Mouse (Mus musculus): ENCODE data around the gene Pdcd2. TPM values are rescaled to one million over a fixed set of nuclear protein-coding genes. Genes with fewer than 3 reads are reported as not detected.
"Not testable (repeated sequence)": the region's sequence is repeated elsewhere in the genome, so short reads cannot be mapped to it uniquely, and the experiment has no call there.

The Pdcd2 gene
- polyA plus RNA-seq (2015; fragmentation: Nextera tagmentation; extraction: Ambion mirVana), result 29.6 and 33.6 TPM in 2 replicates

GRCm38 (mm10) chr17:15526986-15527810 is at the start of gene Pdcd2:
Pdcd2 (minus strand) TSS chr17:15527301.
- Histone ChIP-seq H3K27me3 (ENCODE audit: control insufficient read depth, insufficient read depth, low read depth, low read length) (no peaks in the 10 kb centered on the region), H3K36me3 (ENCODE audit: control insufficient read depth, insufficient read depth, low read length) (peaks cover 9% of the 10 kb centered on the region), H3K4me1 (replicated peaks; ENCODE audit: control insufficient read depth, insufficient read depth, low read length) (peaks cover 10% of the 10 kb centered on the region), H3K9me3 (ENCODE audit: control insufficient read depth, low read length) (no peaks in the 10 kb centered on the region), H3K4me2 (ENCODE audit: low read depth, low read length) (peak within 1 kb of the TSS; percentile 83), H3K4me3 (ENCODE audit: low read length) (peak within 1 kb of the TSS; percentile 86), H3K9ac (ENCODE audit: low read length) (peak within 1 kb of the TSS; percentile 91), H3K27ac (ENCODE audit: low read length) (peak within 1 kb of the TSS; percentile 88)
- ATAC-seq (ENCODE audit: low read depth), result peak; percentile 100
- under 1% methylated on average over 51 of the region's 55 CpGs for WGBS

- Histone ChIP-seq H3K4me3 (ENCODE audit: low read length) (no peak overlapping the region), H3K4me2 (ENCODE audit: low read depth, low read length) (no peak overlapping the region), H3K9ac (ENCODE audit: low read length) (no peak overlapping the region), H3K27ac (ENCODE audit: low read length) (no peak overlapping the region), H3K27me3 (ENCODE audit: control insufficient read depth, insufficient read depth, low read depth, low read length) (peaks cover 2% of the 10 kb centered on the region; the same call in 1 of the 2 replicates), H3K36me3 (ENCODE audit: control insufficient read depth, insufficient read depth, low read length) (no peaks in the 10 kb centered on the region), H3K9me3 (ENCODE audit: control insufficient read depth, low read length) (no peaks in the 10 kb centered on the region), H3K4me1 (replicated peaks; ENCODE audit: control insufficient read depth, insufficient read depth, low read length) (no peaks in the 10 kb centered on the region)
- no peak for ATAC-seq (ENCODE audit: low read depth)
- 43% methylated on average over 1 of the region's 1 CpGs for WGBS
These were observed 48.0 kb upstream of the Pdcd2 start for GRCm38 (mm10) chr17:15575056-15575455.

- Histone ChIP-seq H3K27ac (ENCODE audit: low read length) (no peak overlapping the region), H3K4me2 (ENCODE audit: low read depth, low read length) (no peak overlapping the region), H3K9me3 (ENCODE audit: control insufficient read depth, low read length) (no peaks in the 10 kb centered on the region), H3K27me3 (ENCODE audit: control insufficient read depth, insufficient read depth, low read depth, low read length) (no peaks in the 10 kb centered on the region; the same call in 1 of the 2 replicates), H3K9ac (ENCODE audit: low read length) (no peak overlapping the region), H3K4me1 (replicated peaks; ENCODE audit: control insufficient read depth, insufficient read depth, low read length) (no peaks in the 10 kb centered on the region; the same call in 1 of the 2 replicates), H3K36me3 (ENCODE audit: control insufficient read depth, insufficient read depth, low read length) (no peaks in the 10 kb centered on the region), H3K4me3 (ENCODE audit: low read length) (no peak overlapping the region)
- WGBS, result 68% methylated on average over 5 of the region's 5 CpGs
- ATAC-seq (ENCODE audit: low read depth), result no peak
These were observed 39.8 kb upstream of the Pdcd2 start for GRCm38 (mm10) chr17:15566908-15567307.

- no peak overlapping the region for H3K27ac ChIP-seq (ENCODE audit: low read length)
- WGBS, result 22% methylated on average over 12 of the region's 12 CpGs
- no peak for ATAC-seq (ENCODE audit: low read depth)
These were observed 37.8 kb upstream of the Pdcd2 start for GRCm38 (mm10) chr17:15564928-15565300.

DNA sequence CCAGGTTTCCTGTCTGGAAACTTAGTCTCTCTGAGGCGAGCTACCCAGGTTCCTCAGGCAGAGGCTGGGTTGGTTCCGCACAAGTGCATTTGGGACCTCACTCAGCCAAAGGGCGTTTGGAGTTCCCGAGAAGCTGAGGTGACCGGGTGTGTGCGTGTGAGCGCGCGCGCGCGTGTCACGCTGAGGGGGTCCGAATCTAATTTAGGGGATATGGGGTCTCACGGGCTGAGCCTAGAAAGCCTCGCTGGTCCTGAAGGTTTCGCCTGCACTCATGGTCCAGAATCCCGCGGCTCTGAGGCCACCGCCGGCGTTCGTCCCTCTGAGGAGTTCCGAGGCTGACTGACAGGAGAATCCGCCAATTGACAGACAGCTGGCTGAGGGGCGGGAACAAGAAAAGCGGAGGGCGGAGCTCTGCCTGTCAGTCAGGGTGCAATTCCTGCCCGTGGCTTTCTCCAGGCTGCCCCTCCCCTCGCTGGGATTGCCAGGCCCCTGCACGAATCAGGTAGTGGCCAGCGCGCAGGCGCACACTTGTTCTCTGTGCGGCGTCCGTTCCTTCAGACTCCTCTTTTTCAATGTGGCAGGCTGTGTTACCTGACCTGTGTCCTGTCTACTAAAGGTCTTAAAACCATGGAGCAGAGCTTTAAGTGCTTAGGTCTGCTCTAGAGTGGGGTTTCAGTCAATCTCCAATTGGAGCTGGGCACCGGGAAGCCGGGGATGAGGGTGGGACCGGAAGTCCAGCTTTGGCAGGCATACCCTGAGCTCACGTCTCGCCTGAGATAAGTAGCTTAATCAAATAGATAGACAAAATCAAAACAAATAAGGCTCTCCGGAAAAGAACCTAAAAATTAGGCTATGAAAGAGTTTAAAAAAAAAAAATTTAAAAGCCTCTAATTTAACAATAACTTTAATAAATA is 37.2 kb upstream of the Pdcd2 start, which contains the start of gene Prdm9:
Prdm9 (minus strand) TSS at position 341 of the 914 bp plus-strand sequence.
- Histone ChIP-seq H3K4me2 (ENCODE audit: low read depth, low read length) (peak within 1 kb of the TSS; percentile 89), H3K4me1 (replicated peaks; ENCODE audit: control insufficient read depth, insufficient read depth, low read length) (no peaks in the 10 kb centered on the region; the same call in 1 of the 2 replicates), H3K27me3 (ENCODE audit: control insufficient read depth, insufficient read depth, low read depth, low read length) (no peaks in the 10 kb centered on the region), H3K4me3 (ENCODE audit: low read length) (peak within 1 kb of the TSS; percentile 84), H3K9me3 (ENCODE audit: control insufficient read depth, low read length) (no peaks in the 10 kb centered on the region), H3K9ac (ENCODE audit: low read length) (peak within 1 kb of the TSS; percentile 87), H3K27ac (ENCODE audit: low read length) (peak within 1 kb of the TSS; percentile 98), H3K36me3 (ENCODE audit: control insufficient read depth, insufficient read depth, low read length) (no peaks in the 10 kb centered on the region)
- WGBS, result under 1% methylated on average over 43 of the region's 43 CpGs
- peak; percentile 100 for ATAC-seq (ENCODE audit: low read depth)

More at GRCm38 (mm10) chr17:15564928-15565300, 37.8 kb upstream of the Pdcd2 start:
- no peaks in the 10 kb centered on the region for H3K9me3 ChIP-seq (ENCODE audit: control insufficient read depth, low read length)
- peak overlapping the region; percentile 87 for H3K4me2 ChIP-seq (ENCODE audit: low read depth, low read length)
- peak overlapping the region; percentile 84 for H3K4me3 ChIP-seq (ENCODE audit: low read length)
- peak overlapping the region; percentile 52 for H3K9ac ChIP-seq (ENCODE audit: low read length)
- H3K27me3 ChIP-seq (ENCODE audit: control insufficient read depth, insufficient read depth, low read depth, low read length), result no peaks in the 10 kb centered on the region
- no peaks in the 10 kb centered on the region; the same call in 1 of the 2 replicates for H3K4me1 ChIP-seq (replicated peaks; ENCODE audit: control insufficient read depth, insufficient read depth, low read length)
- no peaks in the 10 kb centered on the region for H3K36me3 ChIP-seq (ENCODE audit: control insufficient read depth, insufficient read depth, low read length)

DNA sequence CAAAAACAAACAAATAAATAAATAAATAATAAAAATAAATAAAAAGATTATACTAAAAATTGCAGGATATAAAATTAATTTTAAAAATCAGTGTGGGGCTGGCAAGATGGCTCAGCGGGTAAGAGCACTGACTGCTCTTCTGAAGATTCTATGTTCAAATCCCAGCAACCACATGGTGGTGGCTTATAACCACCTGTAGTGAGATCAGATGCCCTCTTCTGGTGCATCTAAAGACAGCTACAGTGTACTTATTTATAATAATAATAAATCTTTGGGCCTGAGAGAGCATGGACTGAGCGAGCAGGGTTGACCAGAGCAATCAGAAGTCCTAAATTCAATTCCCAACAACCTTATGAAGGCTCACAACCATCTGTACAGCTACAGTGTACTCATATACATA is 32.8 kb upstream of the Pdcd2 start:
- Histone ChIP-seq H3K4me1 (replicated peaks; ENCODE audit: control insufficient read depth, insufficient read depth, low read length) (no peaks in the 10 kb centered on the region; the same call in 1 of the 2 replicates), H3K27me3 (ENCODE audit: control insufficient read depth, insufficient read depth, low read depth, low read length) (no peaks in the 10 kb centered on the region), H3K36me3 (ENCODE audit: control insufficient read depth, insufficient read depth, low read length) (no peaks in the 10 kb centered on the region), H3K4me2 (ENCODE audit: low read depth, low read length) (no peak overlapping the region), H3K9me3 (ENCODE audit: control insufficient read depth, low read length) (no peaks in the 10 kb centered on the region), H3K27ac (ENCODE audit: low read length) (no peak overlapping the region), H3K4me3 (ENCODE audit: low read length) (no peak overlapping the region), H3K9ac (ENCODE audit: low read length) (no peak overlapping the region)
- 82% methylated on average over 2 of the region's 2 CpGs for WGBS
- ATAC-seq (ENCODE audit: low read depth), result no peak

DNA sequence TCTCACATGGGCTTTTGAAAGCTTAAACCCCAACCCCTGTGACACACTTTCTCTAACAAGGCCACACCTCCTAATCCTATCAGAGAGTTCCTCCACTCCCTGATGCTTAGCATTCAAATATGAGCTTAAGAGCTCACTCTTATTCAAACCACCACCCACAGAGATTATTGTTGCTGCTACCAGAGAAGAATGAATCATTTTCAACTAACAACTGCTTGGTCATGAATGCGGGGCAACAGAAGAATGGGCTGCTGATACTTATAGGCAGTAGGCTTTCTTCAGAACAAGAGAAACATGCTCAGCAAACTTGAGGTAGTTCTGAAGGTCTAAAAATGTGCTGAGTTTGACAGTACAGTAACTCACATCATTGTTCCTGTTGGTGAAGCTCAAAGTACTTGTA is 22.6 kb upstream of the Pdcd2 start:
- Histone ChIP-seq H3K27me3 (ENCODE audit: control insufficient read depth, insufficient read depth, low read depth, low read length) (no peaks in the 10 kb centered on the region), H3K4me1 (replicated peaks; ENCODE audit: control insufficient read depth, insufficient read depth, low read length) (no peaks in the 10 kb centered on the region), H3K4me2 (ENCODE audit: low read depth, low read length) (no peak overlapping the region), H3K9ac (ENCODE audit: low read length) (no peak overlapping the region), H3K9me3 (ENCODE audit: control insufficient read depth, low read length) (no peaks in the 10 kb centered on the region), H3K36me3 (ENCODE audit: control insufficient read depth, insufficient read depth, low read length) (no peaks in the 10 kb centered on the region), H3K27ac (ENCODE audit: low read length) (no peak overlapping the region), H3K4me3 (ENCODE audit: low read length) (no peak overlapping the region)
- ATAC-seq (ENCODE audit: low read depth), result no peak
- WGBS, result 75% methylated on average over 1 of the region's 1 CpGs

GRCm38 (mm10) chr17:15546440-15546839 is 19.3 kb upstream of the Pdcd2 start:
- WGBS, result 68% methylated on average over 4 of the region's 4 CpGs

DNA sequence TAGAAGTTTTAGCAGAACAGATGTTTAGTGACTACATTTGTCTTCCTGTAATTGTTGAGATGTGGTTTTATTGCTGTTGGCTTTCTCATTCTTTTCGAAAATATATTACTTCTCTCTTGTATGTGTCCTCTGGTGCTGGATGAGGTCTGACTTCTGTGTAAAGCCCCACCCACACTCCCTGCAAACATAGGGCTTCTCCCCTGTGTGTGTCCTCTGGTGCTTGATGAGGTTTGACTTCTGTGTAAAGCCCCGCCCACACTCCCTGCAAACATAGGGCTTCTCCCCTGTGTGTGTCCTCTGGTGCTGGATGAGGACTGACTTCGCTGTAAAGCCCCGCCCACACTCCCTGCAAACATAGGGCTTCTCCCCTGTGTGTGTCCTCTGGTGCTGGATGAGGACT is 16.8 kb upstream of the Pdcd2 start:
- H3K36me3 ChIP-seq (ENCODE audit: control insufficient read depth, insufficient read depth, low read length); ATAC-seq (ENCODE audit: low read depth); H3K4me1 ChIP-seq (replicated peaks; ENCODE audit: control insufficient read depth, insufficient read depth, low read length); H3K27me3 ChIP-seq (ENCODE audit: control insufficient read depth, insufficient read depth, low read depth, low read length); H3K4me2 ChIP-seq (ENCODE audit: low read depth, low read length); H3K9me3 ChIP-seq (ENCODE audit: control insufficient read depth, low read length); H3K9ac ChIP-seq (ENCODE audit: low read length); H3K4me3 ChIP-seq (ENCODE audit: low read length); H3K27ac ChIP-seq (ENCODE audit: low read length): not testable (repeated sequence)
- WGBS, result 51% methylated on average over 3 of the region's 4 CpGs

More at GRCm38 (mm10) chr17:15546440-15546839, 19.3 kb upstream of the Pdcd2 start:
- H3K9ac ChIP-seq (ENCODE audit: low read length), result no peak overlapping the region
- no peak overlapping the region for H3K4me3 ChIP-seq (ENCODE audit: low read length)
- H3K27me3 ChIP-seq (ENCODE audit: control insufficient read depth, insufficient read depth, low read depth, low read length), result no peaks in the 10 kb centered on the region
- H3K36me3 ChIP-seq (ENCODE audit: control insufficient read depth, insufficient read depth, low read length), result no peaks in the 10 kb centered on the region
- no peak for ATAC-seq (ENCODE audit: low read depth)
- H3K4me1 ChIP-seq (replicated peaks; ENCODE audit: control insufficient read depth, insufficient read depth, low read length), result no peaks in the 10 kb centered on the region
- no peak overlapping the region for H3K4me2 ChIP-seq (ENCODE audit: low read depth, low read length)
- H3K9me3 ChIP-seq (ENCODE audit: control insufficient read depth, low read length), result no peaks in the 10 kb centered on the region
- no peak overlapping the region for H3K27ac ChIP-seq (ENCODE audit: low read length)

Measured in lung, embryonic 16.5 days (tissue).